Mouse (Mus musculus) E14TG2a.4 (cell line): ENCODE results near the gene Birc6.

ENCODE experiments used
- CTCF ChIP-seq: conservative IDR thresholded peaks from 2 replicates; pipeline ENCODE4 v1.5.1; 2014; ENCODE audit warnings: low read length
- NANOG ChIP-seq: IDR thresholded peaks from 2 replicates; pipeline ENCODE4 v1.6.1; 2014; ENCODE audit warnings: borderline replicate concordance, low read length, mixed read lengths
- POU5F1 ChIP-seq: IDR thresholded peaks from 2 replicates; pipeline ENCODE4 v1.6.1; 2014; ENCODE audit warnings: low read length, borderline replicate concordance

DNA sequence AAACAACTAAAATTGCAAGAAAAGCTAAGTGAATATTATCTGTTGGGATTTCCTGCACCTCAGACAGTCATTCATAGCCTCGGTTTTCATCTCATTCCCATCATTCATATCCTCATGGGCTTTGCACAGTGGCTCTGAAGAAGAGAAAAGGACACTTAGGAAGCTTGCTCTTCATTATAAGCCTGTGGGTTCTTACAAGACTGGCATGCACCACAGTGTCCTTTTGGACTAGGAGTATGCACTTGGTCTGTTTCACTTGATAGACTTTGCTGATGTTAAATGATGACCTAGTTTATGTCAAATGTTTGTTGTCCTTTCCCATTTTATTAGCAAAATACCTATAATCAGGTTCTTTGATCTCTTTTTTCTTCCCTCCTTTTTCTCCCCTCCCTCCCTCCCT, 9.4 kb downstream of the Birc6 start:
- TF ChIP-seq CTCF (no peak), POU5F1 (no peak), NANOG (no peak)
